Mouse (Mus musculus) CH12.LX (cell line): ENCODE data around the gene Myo5a. TPM values are rescaled to one million over a fixed set of nuclear protein-coding genes. Genes with fewer than 3 reads are reported as not detected.

Experiments used
- DNase-seq: peaks from one replicate; pipeline ENCODE4 v3.0.0-alpha.2; 2013; ENCODE audit errors: extremely low read depth
- H3K27ac ChIP-seq: 2 replicates; pipeline ENCODE4 v1.5.1; 2012; ENCODE audit warnings: low read depth, mild to moderate bottlenecking, control low read depth, moderate library complexity; ENCODE audit not compliant: insufficient read depth
- H3K27me3 ChIP-seq: replicated peaks from 2 replicates; pipeline ENCODE3; 2012; ENCODE audit warnings: inconsistent platforms
- H3K36me3 ChIP-seq, 2 experiments: replicated peaks in 1 of 2; 2 replicates each; pipeline versions ENCODE3 to v1.6.1; 2012; ENCODE audit warnings: inconsistent platforms in 1 of 2, low read length in 1 of 2, mild to moderate bottlenecking in 1 of 2, mixed read lengths in 1 of 2, moderate library complexity in 1 of 2; ENCODE audit not compliant: control insufficient read depth in 1 of 2, insufficient read depth in 1 of 2
- H3K4me1 ChIP-seq, 2 experiments: 2 replicates each; pipeline ENCODE4 v1.6.1; 2012; ENCODE audit warnings: inconsistent platforms in 1 of 2, moderate library complexity in 1 of 2; ENCODE audit not compliant: insufficient read depth in 2 of 2, control insufficient read depth in 1 of 2
- H3K4me2 ChIP-seq: 2 replicates; pipeline ENCODE4 v1.6.1; 2012; ENCODE audit warnings: low read depth, mild to moderate bottlenecking, control low read depth; ENCODE audit not compliant: poor library complexity, insufficient read depth, severe bottlenecking
- H3K4me3 ChIP-seq, 3 experiments: fragments of 150-350 bp in 1 of 3; sonication (generic) in 1 of 3; replicated peaks in 1 of 3; 2 replicates each; pipeline versions ENCODE3 to v1.5.1; 2011 to 2012; ENCODE audit warnings: low read depth in 2 of 3, low read length in 2 of 3, mild to moderate bottlenecking in 2 of 3, moderate library complexity in 2 of 3, control low read depth in 1 of 3, improper control_type of control experiment in 1 of 3, inconsistent platforms in 1 of 3, mixed read lengths in 1 of 3; ENCODE audit not compliant: poor library complexity in 1 of 3
- H3K79me2 ChIP-seq: replicated peaks from 2 replicates; pipeline ENCODE4 v1.6.1; 2012; ENCODE audit warnings: mild to moderate bottlenecking, moderate library complexity; ENCODE audit not compliant: control insufficient read depth, poor library complexity, insufficient read depth, severe bottlenecking; ENCODE audit errors: extremely low read depth
- H3K9ac ChIP-seq: 2 replicates; pipeline ENCODE4 v1.6.1; 2012; ENCODE audit warnings: low read depth, mild to moderate bottlenecking, control low read depth, moderate library complexity; ENCODE audit not compliant: insufficient read depth
- H3K9me3 ChIP-seq: replicated peaks from 2 replicates; pipeline ENCODE3; 2012; ENCODE audit warnings: low read length, inconsistent platforms, mixed read lengths
- CTCF ChIP-seq, 2 experiments: IDR thresholded peaks in 1 of 2; conservative IDR thresholded peaks in 1 of 2; 2 replicates each; pipeline ENCODE4 v1.5.1; 2011 to 2012; ENCODE audit warnings: low read depth in 2 of 2, low read length in 2 of 2, improper control_type of control experiment in 1 of 2, inconsistent platforms in 1 of 2, mild to moderate bottlenecking in 1 of 2, moderate library complexity in 1 of 2
- E2F4 ChIP-seq: IDR thresholded peaks from 2 replicates; pipeline ENCODE4 v1.6.1; 2011; ENCODE audit warnings: low read depth, low read length, improper control_type of control experiment; ENCODE audit not compliant: insufficient replicate concordance
- ELF1 ChIP-seq: IDR thresholded peaks from 2 replicates; pipeline ENCODE4 v1.6.1; 2014; ENCODE audit warnings: low read depth, mild to moderate bottlenecking, inconsistent platforms, low read length, improper control_type of control experiment
- JUND ChIP-seq: conservative IDR thresholded peaks from 2 replicates; pipeline ENCODE4 v1.6.1; 2011; ENCODE audit warnings: low read depth, low read length, improper control_type of control experiment
- MXI1 ChIP-seq: IDR thresholded peaks from 2 replicates; pipeline ENCODE4 v1.6.1; 2011; ENCODE audit warnings: mild to moderate bottlenecking, low read depth, low read length, improper control_type of control experiment
- POLR2AphosphoS2 ChIP-seq: IDR thresholded peaks from 2 replicates; pipeline ENCODE4 v1.6.1; 2011; ENCODE audit warnings: low read depth, low read length, improper control_type of control experiment
- RAD21 ChIP-seq: IDR thresholded peaks from 2 replicates; pipeline ENCODE4 v1.6.1; 2011; ENCODE audit warnings: low read depth, mild to moderate bottlenecking, low read length, improper control_type of control experiment, moderate library complexity
- SMC3 ChIP-seq: IDR thresholded peaks from 2 replicates; pipeline ENCODE4 v1.6.1; 2011; ENCODE audit warnings: low read depth, low read length, improper control_type of control experiment
- TBP ChIP-seq: conservative IDR thresholded peaks from 2 replicates; pipeline ENCODE4 v1.6.1; 2011; ENCODE audit warnings: low read depth, low read length, improper control_type of control experiment
- ZNF384 ChIP-seq: IDR thresholded peaks from 2 replicates; pipeline ENCODE4 v1.6.1; 2012; ENCODE audit warnings: low read depth, low read length, improper control_type of control experiment, inconsistent platforms
- dilution Hi-C: fragments of 300-500 bp; cut with MboI; formaldehyde crosslinking; loops from 2 replicates; pipeline ENCODE4 v1.14.3; 2020; ENCODE audit warnings: low sequenced_read_pairs; ENCODE audit not compliant: extremely low pct_unique_long_range_greater_than_20kb, extremely low pct_ligation_motif_present
- in situ Hi-C: fragments of 300-500 bp; cut with MboI; formaldehyde crosslinking; loops from 3 replicates; pipeline ENCODE4 v1.14.3; 2019; ENCODE audit warnings: low sequenced_read_pairs, low pct_ligation_motif_present, low pct_unique_long_range_greater_than_20kb, mixed read lengths
- polyA plus RNA-seq: library from polyadenylated mRNA; unstranded; fragments of >175 nt; gene quantifications from 2 replicates; pipeline ENCODE4 v1.2.1, GENCODE M21; 2012; ENCODE audit warnings: low read depth; ENCODE audit not compliant: insufficient read length
- total RNA-seq, 2 experiments: library from RNA; depleted of rRNA; stranded (reverse); fragments of 300-350 nt in 1 of 2; fragments of >200 nt in 1 of 2; gene quantifications; 2 replicates each; pipeline ENCODE4 v1.2.3; 2012 to 2014

Myo5a gene
- total and polyA plus RNA-seq, 3 experiments = 55.0 to 107 (median 66.6) TPM

GRCm38 (mm10) chr9:75025689-75026088, 45.1 kb upstream of the Myo5a start:
- Histone ChIP-seq H3K9me3 (no peaks in the 10 kb centered on the region), H3K4me1 (peaks cover 10 to 34% of the 10 kb centered on the region in 2 experiments; a peak in 3 of 4 replicates), H3K9ac (no peak overlapping the region), H3K27me3 (no peaks in the 10 kb centered on the region), H3K4me3 (no peak overlapping the region), H3K4me2 (no peak overlapping the region), H3K79me2 (no peaks in the 10 kb centered on the region), H3K36me3 (peaks cover 15 to 30% of the 10 kb centered on the region in 2 experiments), H3K27ac (no peak overlapping the region)
- in situ Hi-C loops (loop anchor here (10.0 kb wide), 1 partner anchor 121 kb away; no protein-coding TSS in a partner anchor), dilution Hi-C loops (no loop called here)
- TF ChIP-seq POLR2AphosphoS2 = no peak
- no peak for TF ChIP-seq MXI1
- TF ChIP-seq CTCF (conservative IDR thresholded peaks at IDR 0.05 in 1 of 2, IDR thresholded peaks at IDR 0.05 in 1 of 2; ENCODE audit: low read depth in 2 of 2, low read length in 2 of 2) = peak; percentile 39 to 61; a peak in 3 of 4 replicates
- peak; percentile 39 for TF ChIP-seq RAD21
- peak; percentile 52 for TF ChIP-seq SMC3
- peak; percentile 43 for DNase-seq

GRCm38 (mm10) chr9:75032408-75032807, 38.4 kb upstream of the Myo5a start:
- Histone ChIP-seq H3K79me2 (0 out of 2 replicates have a peak, but pooled peaks cover 3% of the 10 kb centered on the region), H3K4me2 (no peak overlapping the region), H3K4me3 (no peak overlapping the region), H3K9ac (no peak overlapping the region), H3K27me3 (no peaks in the 10 kb centered on the region), H3K4me1 (peaks cover 0 to 9% of the 10 kb centered on the region in 2 experiments; a peak in 2 of 4 replicates), H3K36me3 (peaks cover 11 to 25% of the 10 kb centered on the region in 2 experiments), H3K27ac (no peak overlapping the region), H3K9me3 (no peaks in the 10 kb centered on the region)
- TF ChIP-seq TBP = no peak
- no peak for TF ChIP-seq JUND
- in situ Hi-C loops (no loop called here), dilution Hi-C loops (no loop called here)
- no peak for DNase-seq

GRCm38 (mm10) chr9:75033141-75033540, 37.7 kb upstream of the Myo5a start:
- no peak overlapping the region for H3K4me2 ChIP-seq
- no peak overlapping the region for H3K4me3 ChIP-seq
- TF ChIP-seq SMC3 = peak; percentile 66
- TF ChIP-seq ZNF384 = peak; percentile 49; the same call in 1 of the 2 replicates
- no peak for TF ChIP-seq ELF1
- peak; percentile 36 for TF ChIP-seq RAD21
- no peak for TF ChIP-seq E2F4
- TF ChIP-seq TBP = no peak
- peak; percentile 44 to 72; a peak in 3 of 4 replicates for TF ChIP-seq CTCF (conservative IDR thresholded peaks at IDR 0.05 in 1 of 2, IDR thresholded peaks at IDR 0.05 in 1 of 2; ENCODE audit: low read depth in 2 of 2, low read length in 2 of 2)
- H3K36me3 ChIP-seq = peaks cover 11 to 21% of the 10 kb centered on the region in 2 experiments
- DNase-seq = no peak
- no peaks in the 10 kb centered on the region for H3K27me3 ChIP-seq
- H3K27ac ChIP-seq = no peak overlapping the region
- peaks cover 10% of the 10 kb centered on the region for H3K79me2 ChIP-seq
- H3K9me3 ChIP-seq = no peaks in the 10 kb centered on the region
- H3K9ac ChIP-seq = no peak overlapping the region
- in situ Hi-C loops = no loop called here
- peaks cover 0 to 9% of the 10 kb centered on the region in 2 experiments; a peak in 2 of 4 replicates for H3K4me1 ChIP-seq
- dilution Hi-C loops = no loop called here
